Mouse (Mus musculus) activated CD4-positive, CD25-positive, alpha-beta regulatory T cell, adult 4 months (primary cell): ENCODE data around the gene Lhb. TPM values are rescaled to one million over a fixed set of nuclear protein-coding genes. Genes with fewer than 3 reads are reported as not detected.

Experiments used
- ATAC-seq: one replicate; pipeline ENCODE4 v1.8.0; 2017
- polyA plus RNA-seq, 2 experiments: library from polyadenylated mRNA; unstranded; fragments of 100-300 nt; shearing (Covaris generic); gene quantifications; one replicate each; pipeline ENCODE4 v1.2.1; 2017

Gene Lhb
- polyA plus RNA-seq, 2 experiments from 2014 or later = not detected

GRCm38 (mm10) chr7:45413864-45414739, 6.5 kb upstream of the Lhb start:
- no peak for ATAC-seq

DNA sequence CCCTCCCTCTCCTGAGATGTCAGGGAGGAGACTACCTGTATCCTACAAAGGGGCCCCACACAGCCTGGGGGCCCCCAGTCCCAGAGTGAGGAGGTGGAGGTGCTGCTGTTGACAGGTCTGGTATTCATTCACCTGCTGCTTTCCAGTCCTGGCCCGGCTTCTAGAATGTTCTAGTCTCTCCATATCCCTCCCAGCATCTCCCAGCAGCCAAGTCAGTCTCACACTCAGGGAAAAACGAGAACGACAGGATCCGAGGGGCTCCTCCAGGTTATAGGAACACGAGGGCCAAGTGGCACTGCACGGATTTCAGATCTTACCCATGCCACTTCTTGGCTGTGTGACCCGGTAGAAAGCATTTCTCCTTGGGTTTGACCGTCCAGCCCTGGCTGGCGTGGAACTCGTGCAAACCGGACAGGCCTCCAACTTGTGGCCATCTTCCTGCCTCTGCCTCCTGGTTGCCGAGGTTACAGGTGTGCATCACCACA, 5.8 kb upstream of the Lhb start:
- ATAC-seq = no peak

DNA sequence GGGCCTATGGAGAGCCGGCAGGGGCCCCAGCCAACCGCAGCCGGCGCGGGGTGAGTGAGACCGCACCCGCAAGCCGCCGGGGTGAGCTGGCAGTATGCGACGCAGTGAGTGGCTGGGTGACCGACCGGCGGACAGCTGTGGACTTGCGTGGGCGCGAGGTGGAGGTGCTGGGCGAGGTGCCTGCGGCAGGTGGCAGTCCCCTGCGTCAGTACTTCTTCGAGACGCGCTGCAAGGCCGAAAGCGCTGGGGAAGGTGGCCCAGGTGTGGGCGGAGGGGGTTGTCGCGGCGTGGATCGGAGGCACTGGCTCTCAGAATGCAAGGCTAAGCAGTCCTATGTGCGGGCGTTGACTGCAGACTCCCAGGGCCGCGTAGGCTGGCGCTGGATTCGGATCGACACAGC, 5.0 kb upstream of the Lhb start:
- peak; percentile 36 for ATAC-seq

DNA sequence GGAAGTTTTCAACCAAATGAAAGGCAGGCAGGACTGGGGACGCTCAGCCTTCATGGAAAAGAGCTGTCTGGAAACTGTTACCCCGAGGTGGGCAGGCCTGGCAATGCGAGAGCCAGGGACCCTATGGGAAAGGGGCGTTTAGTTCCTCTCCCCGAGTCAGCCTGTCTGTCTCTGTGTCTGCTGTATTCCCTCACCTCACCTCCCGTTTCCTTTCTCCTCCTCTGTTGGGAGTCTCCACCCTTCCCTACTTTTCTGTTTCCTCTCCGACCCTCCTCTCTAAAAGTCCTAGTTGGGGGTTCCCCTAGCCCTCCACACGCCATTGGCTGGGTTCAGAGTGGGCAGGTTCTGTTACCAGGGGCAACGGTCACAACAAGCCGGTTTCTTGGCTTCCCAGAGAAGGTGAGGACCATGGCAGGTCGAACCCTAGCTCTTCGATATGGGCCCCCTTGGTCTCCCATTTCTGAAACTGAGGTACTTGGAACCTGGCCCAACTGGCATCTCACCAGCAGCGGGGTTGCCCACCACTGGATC, 2.6 kb upstream of the Lhb start:
- no peak for ATAC-seq

GRCm38 (mm10) chr7:45419859-45420614, 583 bp upstream of the Lhb start:
- ATAC-seq = no peak

GRCm38 (mm10) chr7:45421194-45421593, 574 bp downstream of the Lhb start:
- ATAC-seq = no peak

- no peak for ATAC-seq
Measured at GRCm38 (mm10) chr7:45426556-45426955, 5.9 kb downstream of the Lhb start.

DNA sequence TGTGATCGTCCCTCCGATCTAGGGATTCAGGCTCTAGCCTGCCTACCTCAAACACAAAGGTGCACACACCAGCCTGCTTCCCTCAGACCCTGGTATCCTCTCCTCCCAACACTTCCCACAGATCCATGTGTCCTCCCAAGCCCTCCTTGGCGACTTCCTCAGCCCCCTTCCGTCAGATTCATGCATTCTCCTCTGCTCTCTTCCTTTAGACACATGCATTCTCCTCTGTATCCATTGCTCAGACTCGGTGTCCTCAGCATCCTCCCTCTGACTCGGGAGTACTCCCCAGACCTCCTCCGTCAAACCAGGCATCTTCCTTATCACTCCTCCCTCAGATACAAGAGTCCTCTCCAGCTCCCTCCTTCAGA, 13.2 kb downstream of the Lhb start:
- no peak for ATAC-seq

GRCm38 (mm10) chr7:45434203-45435015, 13.8 kb downstream of the Lhb start, which contains the start of gene Gys1:
TSS of gene Gys1 (plus strand) at chr7:45434844.
- ATAC-seq = peak; percentile 95

DNA sequence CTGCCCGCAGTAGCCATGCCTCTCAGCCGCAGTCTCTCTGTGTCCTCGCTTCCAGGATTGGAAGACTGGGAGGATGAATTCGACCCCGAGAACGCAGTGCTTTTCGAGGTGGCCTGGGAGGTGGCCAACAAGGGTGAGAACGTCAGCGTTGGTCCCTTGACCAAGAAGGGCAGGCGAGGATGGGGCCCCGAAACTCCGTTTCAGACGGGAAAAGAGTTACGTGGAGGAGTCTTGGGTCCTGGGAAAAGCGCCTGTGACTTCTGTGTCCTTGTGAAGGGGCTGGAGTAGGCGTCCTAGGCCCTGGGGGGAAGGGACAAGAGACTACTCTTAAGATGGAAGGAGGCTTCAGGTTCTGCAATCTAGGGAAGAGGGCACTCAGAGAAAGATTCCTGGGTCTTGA, 14.4 kb downstream of the Lhb start:
- ATAC-seq = no peak

- no peak for ATAC-seq
Measured at GRCm38 (mm10) chr7:45436444-45436843, 15.8 kb downstream of the Lhb start.

DNA sequence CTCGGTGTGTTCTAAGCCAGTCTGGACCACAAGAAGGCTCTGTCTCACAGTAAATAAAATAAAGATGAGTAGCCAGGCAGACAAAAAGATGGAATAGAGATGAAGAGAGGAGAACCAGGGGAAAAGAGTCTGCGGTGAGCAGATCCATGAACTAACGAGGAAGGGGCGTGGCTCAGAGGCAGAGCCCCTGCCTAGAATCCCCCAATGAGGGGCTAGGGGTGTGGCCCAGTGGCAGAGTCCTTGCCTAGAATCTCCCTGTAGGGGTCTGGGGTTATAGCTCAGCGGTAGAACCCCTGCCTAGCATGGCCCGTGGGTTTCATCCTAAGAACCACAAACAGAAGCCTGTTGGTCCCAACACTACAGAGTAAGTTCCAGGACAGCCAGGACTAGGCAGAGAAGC, 16.4 kb downstream of the Lhb start:
- ATAC-seq = no peak

GRCm38 (mm10) chr7:45437521-45438276, 17.1 kb downstream of the Lhb start, which contains the start of gene Ruvbl2:
TSS of gene Ruvbl2 (minus strand) at chr7:45438096.
- ATAC-seq = no peak

GRCm38 (mm10) chr7:45443526-45444420, 23.2 kb downstream of the Lhb start:
- no peak for ATAC-seq

- no peak for ATAC-seq
Measured at GRCm38 (mm10) chr7:45446589-45446988, 26.0 kb downstream of the Lhb start.

DNA sequence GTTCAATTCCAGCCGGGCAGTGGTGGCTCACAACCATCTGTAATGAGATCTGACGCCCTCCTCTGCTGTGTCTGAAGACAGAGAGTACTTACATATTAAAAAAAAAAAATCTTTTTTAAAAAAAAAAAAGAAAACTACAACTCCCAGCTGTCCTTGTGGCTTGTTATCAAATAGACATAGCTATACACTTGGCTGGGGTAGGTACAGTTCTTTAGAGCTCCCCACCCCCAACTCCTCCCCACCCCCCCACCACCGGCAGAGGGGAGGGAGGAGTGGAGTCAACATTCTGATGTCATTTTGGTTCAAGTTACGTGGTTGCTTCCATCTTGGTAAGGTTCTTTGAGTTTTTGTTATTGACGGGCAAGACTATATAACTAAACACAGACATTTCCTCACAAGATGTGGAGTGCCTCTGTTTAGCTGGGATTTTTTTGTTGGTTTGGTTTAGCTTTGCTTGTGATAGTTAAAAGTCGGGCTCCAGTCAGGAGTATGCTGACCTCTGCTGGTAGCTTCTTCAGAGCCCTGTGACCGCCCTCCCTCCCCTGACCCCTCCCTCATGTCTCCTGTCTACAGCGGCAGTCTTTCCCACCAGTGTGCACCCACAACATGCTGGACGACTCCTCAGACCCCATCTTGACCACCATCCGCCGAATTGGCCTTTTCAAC, 26.8 kb downstream of the Lhb start:
- no peak for ATAC-seq

- no peak for ATAC-seq
Measured at GRCm38 (mm10) chr7:45449974-45450373, 29.4 kb downstream of the Lhb start.

DNA sequence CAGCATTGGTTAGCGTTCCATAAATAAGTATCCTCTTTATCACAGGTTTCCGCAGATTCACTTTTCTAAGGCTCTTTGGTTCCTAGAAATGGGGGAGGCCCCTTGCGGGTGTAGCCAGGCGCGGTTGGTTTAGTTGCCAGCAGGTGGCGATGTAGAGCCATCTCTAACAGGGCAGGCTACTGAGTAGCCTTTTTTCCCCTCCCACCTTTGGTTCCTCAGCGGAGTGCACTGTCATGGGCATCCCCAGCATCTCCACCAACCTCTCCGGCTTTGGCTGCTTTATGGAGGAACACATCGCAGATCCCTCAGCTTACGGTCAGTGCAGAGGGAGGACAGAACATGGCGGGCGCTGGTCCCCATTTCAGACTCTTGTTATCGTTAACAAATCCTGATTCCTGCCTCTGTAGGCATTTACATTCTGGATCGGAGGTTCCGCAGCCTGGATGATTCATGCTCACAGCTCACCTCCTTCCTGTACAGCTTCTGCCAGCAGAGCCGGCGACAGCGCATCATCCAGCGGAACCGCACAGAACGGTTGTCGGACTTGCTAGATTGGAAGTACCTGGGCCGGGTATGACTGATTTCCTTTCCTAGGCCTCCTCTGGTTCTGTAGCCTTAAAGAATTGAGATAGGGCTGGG, 30.8 kb downstream of the Lhb start:
- peak; percentile 90 for ATAC-seq

DNA sequence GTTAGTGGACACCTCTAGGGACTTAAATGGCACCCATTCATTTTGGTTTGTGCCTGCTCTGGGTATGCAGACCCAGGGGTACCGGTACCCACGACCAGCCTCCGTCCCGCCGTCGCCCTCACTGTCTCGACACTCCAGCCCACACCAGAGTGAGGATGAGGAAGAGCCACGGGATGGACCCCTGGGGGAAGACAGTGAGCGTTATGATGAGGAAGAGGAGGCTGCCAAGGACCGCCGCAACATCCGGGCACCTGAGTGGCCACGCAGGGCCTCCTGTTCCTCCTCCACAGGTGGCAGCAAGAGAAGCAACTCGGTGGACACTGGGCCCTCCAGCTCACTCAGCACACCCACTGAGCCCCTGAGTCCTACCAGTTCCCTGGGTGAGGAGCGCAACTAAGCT, 34.4 kb downstream of the Lhb start:
- no peak for ATAC-seq
